Mouse (Mus musculus) small intestine, adult 2 months (tissue): Measurements from ENCODE around the gene Ttc17.

Experiments
- CTCF ChIP-seq: fragments of 200-500 bp; IDR thresholded peaks from 2 replicates; pipeline ENCODE4 v1.5.1; 2012; ENCODE audit warnings: low read depth, mild to moderate bottlenecking, control low read depth, inconsistent platforms, low read length, moderate library complexity, mixed read lengths; ENCODE audit not compliant: insufficient replicate concordance, insufficient read length; ENCODE audit errors: extremely low read depth
- POLR2A ChIP-seq: fragments of 200-500 bp; IDR thresholded peaks from 2 replicates; pipeline ENCODE4 v1.6.1; 2012; ENCODE audit warnings: low read depth, mild to moderate bottlenecking, control low read depth, inconsistent platforms, low read length, moderate library complexity

- TF ChIP-seq POLR2A, result no peak
- TF ChIP-seq CTCF, result no peak
Observed at GRCm38 (mm10) chr2:94407441-94407840, 952 bp upstream of the Ttc17 start.
